Mouse (Mus musculus) spleen, postnatal 36 days (tissue): ENCODE measurements at regions not wholly inside any gene's neighbourhood (a gene's known extent, or its start where the extent isn't known, plus 50 kb on each side); places are given as distances from the start of the nearest gene placed in this dataset.

Experiments
- DNase-seq, 2 experiments: peaks; one replicate each; pipeline ENCODE4 v3.0.0; 2022; ENCODE audit warnings: low spot score in 2 of 2, mixed read lengths in 1 of 2

GRCm38 (mm10) chr6:95179993-95180392, 63.0 kb downstream of the Kbtbd8 start:
- no peak for DNase-seq

- no peak for DNase-seq
Observed at GRCm38 (mm10) chr6:95182238-95182637, 65.2 kb downstream of the Kbtbd8 start.

GRCm38 (mm10) chr6:95185074-95185931, 68.3 kb downstream of the Kbtbd8 start:
- DNase-seq = no peak

- DNase-seq = no peak
Observed at GRCm38 (mm10) chr6:95196631-95197030, 79.6 kb downstream of the Kbtbd8 start.

- DNase-seq = no peak
Observed at GRCm38 (mm10) chr6:95198611-95199010, 81.6 kb downstream of the Kbtbd8 start.

GRCm38 (mm10) chr6:95202291-95202790, 85.3 kb downstream of the Kbtbd8 start:
- no peak for DNase-seq

- no peak for DNase-seq
Observed at GRCm38 (mm10) chr6:95202978-95203377, 85.9 kb downstream of the Kbtbd8 start.

- no peak for DNase-seq
Observed at GRCm38 (mm10) chr6:95204231-95204630, 87.2 kb downstream of the Kbtbd8 start.

- DNase-seq = no peak
Observed at GRCm38 (mm10) chr6:95207063-95207462, 90.0 kb downstream of the Kbtbd8 start.

GRCm38 (mm10) chr6:95217431-95217830, 100.4 kb downstream of the Kbtbd8 start:
- no peak for DNase-seq

GRCm38 (mm10) chr6:95218830-95219229, 101.8 kb downstream of the Kbtbd8 start:
- DNase-seq = no peak

GRCm38 (mm10) chr6:95223537-95223936, 98.4 kb upstream of the Gm10234 start:
- DNase-seq = peak; percentile 21 to 26

- no peak for DNase-seq
Observed at GRCm38 (mm10) chr6:95229885-95230284, 92.0 kb upstream of the Gm10234 start.

- no peak for DNase-seq
Observed at GRCm38 (mm10) chr6:95234712-95235111, 87.2 kb upstream of the Gm10234 start.

- no peak for DNase-seq
Observed at GRCm38 (mm10) chr6:95243657-95244056, 78.3 kb upstream of the Gm10234 start.

GRCm38 (mm10) chr6:95244911-95245310, 77.0 kb upstream of the Gm10234 start:
- no peak for DNase-seq

GRCm38 (mm10) chr6:95256303-95256702, 65.6 kb upstream of the Gm10234 start:
- no peak for DNase-seq

GRCm38 (mm10) chr6:95261001-95261400, 60.9 kb upstream of the Gm10234 start:
- DNase-seq = no peak

- no peak for DNase-seq
Observed at GRCm38 (mm10) chr6:95264011-95264869, 57.7 kb upstream of the Gm10234 start.

GRCm38 (mm10) chr6:95269524-95269923, 52.4 kb upstream of the Gm10234 start:
- DNase-seq = no peak
